Mouse (Mus musculus): ENCODE data around the gene Zfp36. TPM values are rescaled to one million over a fixed set of nuclear protein-coding genes. Genes with fewer than 3 reads are reported as not detected.
A peak's percentile ranks its signal among the peaks of the same experiment; 100 is the strongest.

Zfp36 gene
- polyA plus RNA-seq, 1 experiment from 2014 or later, result 23.5 TPM

DNA sequence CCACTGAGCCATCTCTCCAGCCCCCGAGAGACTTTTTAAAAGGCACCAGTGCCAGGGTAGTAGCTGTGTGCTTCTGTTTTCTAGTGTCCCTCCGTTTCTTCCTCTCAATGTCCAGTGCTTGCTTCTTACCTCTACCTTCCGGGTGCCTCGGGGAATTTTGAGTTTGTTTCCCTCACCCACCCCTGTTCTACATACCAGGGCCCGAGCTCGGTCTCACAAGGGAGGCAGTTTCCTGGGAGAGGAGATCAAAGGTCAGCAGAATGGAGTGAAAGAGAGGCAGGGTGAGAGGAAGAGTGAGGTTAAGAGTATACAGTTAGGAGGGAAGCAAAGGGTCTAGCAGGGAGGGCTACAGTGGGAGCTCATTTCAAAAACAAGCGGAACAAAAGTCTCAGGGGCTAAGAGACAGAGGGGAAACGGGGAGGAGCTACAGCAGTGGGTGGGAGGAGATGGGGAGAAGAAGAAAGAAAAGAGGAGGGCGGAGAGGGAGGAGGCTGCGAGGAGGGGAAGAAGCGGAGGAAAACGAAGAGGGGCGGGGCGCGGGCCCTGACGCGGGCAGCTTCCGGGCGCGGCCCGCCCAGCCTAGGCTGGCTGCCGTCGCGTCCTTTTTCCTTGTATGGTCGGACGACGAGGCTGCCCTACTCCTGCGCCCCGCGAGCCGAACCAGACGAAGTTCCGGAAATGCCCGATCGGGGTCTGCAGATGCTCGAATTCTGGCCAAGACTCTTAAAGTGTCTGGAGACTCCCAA is 4.7 kb downstream of the Zfp36 start:
- H3K9ac ChIP-seq, result peak overlapping the region; percentile 44
- H3K9me3 ChIP-seq (replicated peaks), result no peaks in the 10 kb centered on the region
- peak overlapping the region; percentile 81 for H3K4me3 ChIP-seq (replicated peaks)
- ATAC-seq (ENCODE audit: insufficient number of reproducible peaks, low FRiP score, low TSS enrichment, low read depth), result peak; percentile 60
- WGBS, result 1% methylated on average over 35 of the region's 36 CpGs
- H3K27me3 ChIP-seq, result no peaks in the 10 kb centered on the region
- peaks cover 8% of the 10 kb centered on the region; the same call in 1 of the 2 replicates for H3K36me3 ChIP-seq
- peaks cover 69% of the 10 kb centered on the region for H3K4me1 ChIP-seq
- H3K27ac ChIP-seq (replicated peaks), result peak overlapping the region; percentile 98
- H3K4me2 ChIP-seq (replicated peaks), result peak overlapping the region; percentile 87

DNA sequence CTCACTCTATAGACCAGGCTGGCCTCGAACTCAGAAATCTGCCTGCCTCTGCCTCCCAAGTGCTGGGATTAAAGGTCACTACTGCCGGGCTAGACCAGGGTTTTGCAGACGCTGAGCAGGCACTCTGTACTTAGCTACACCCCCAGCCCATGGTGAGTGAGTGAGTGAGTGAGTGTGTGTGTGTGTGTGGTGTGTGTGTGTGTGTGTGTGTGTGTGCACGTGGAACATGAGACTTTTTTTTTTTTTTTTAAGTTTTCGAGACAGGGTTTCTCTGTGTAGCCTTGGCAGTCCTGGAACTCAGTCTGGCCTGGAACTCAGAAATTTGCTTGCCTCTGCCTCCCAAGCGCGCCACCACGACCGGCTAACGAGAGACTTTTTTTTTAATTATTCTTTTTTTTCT is 5.4 kb downstream of the Zfp36 start:
- WGBS, result 67% methylated on average over 10 of the region's 10 CpGs
- Histone ChIP-seq H3K36me3 (peaks cover 13% of the 10 kb centered on the region; the same call in 1 of the 2 replicates), H3K27ac (replicated peaks) (peak overlapping the region; percentile 98), H3K4me2 (replicated peaks) (peak overlapping the region; percentile 87; the same call in 1 of the 2 replicates), H3K4me3 (replicated peaks) (no peak overlapping the region), H3K9ac (0 out of 2 replicates have a peak overlapping the region, but pooled peaks have one; percentile 42), H3K27me3 (no peaks in the 10 kb centered on the region), H3K9me3 (replicated peaks) (no peaks in the 10 kb centered on the region), H3K4me1 (peaks cover 69% of the 10 kb centered on the region)
- ATAC-seq (ENCODE audit: insufficient number of reproducible peaks, low FRiP score, low TSS enrichment, low read depth), result no peak

DNA sequence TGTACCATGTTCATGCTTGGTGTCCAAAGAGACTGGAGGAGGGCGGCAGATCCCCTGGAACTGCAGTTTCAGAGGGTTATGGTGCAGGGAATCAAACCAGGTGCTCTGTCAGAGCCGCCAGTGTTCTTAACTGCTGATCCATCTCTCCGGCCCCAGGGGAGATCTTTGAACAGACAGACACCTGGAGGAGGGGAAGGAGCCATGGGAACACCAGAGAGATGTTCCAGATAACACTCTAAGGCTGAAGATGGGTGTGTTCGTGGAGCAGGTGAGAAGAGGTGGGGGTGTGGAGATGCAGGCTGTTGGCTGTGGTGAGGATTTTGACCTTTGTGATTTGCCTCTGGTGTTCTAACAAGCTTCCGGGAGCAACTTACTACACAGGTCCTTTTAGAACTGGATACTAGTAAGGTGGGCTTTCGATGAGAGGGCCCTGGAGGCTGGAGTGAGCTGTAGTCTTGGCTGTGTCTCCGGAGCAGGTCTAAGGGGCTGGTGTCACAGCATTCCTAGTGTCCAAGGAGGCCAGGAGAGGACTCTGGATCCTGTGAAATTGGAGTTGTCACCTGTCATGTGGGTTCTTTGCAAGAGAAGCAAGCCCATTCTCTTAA is 6.1 kb downstream of the Zfp36 start:
- Histone ChIP-seq H3K9me3 (replicated peaks) (no peaks in the 10 kb centered on the region), H3K9ac (no peak overlapping the region), H3K27ac (replicated peaks) (peak overlapping the region; percentile 94), H3K36me3 (peaks cover 20% of the 10 kb centered on the region), H3K4me2 (replicated peaks) (no peak overlapping the region), H3K4me1 (peaks cover 69% of the 10 kb centered on the region), H3K4me3 (replicated peaks) (no peak overlapping the region), H3K27me3 (no peaks in the 10 kb centered on the region)
- 65% methylated on average over 7 of the region's 7 CpGs for WGBS
- no peak for ATAC-seq (ENCODE audit: insufficient number of reproducible peaks, low FRiP score, low TSS enrichment, low read depth)

DNA sequence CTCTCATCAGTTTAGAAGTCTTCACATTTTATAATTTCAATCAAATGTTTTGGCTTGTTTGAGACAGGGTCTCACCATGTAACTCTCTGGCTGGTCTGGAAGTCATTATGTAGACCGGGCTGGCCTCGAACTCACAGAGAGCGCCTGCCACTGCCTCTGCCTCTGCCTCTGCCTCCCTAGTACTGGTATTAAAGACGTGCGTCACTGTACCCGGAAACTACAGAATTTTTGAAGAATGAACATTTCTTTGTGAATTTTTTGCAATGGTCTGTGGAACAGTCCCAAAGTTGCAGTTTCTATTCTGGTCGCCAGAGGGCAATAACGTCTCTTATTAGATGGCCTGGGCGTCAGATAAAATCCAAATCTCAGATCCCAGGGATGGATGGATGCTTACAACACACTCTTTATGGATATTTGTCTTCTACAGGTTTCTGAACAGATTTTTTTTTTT is 6.9 kb downstream of the Zfp36 start:
- WGBS, result under 1% methylated on average over 9 of the region's 9 CpGs
- peak overlapping the region; percentile 49 for H3K4me2 ChIP-seq (replicated peaks)
- H3K4me1 ChIP-seq, result peaks cover 67% of the 10 kb centered on the region
- peaks cover 28% of the 10 kb centered on the region for H3K36me3 ChIP-seq
- H3K9me3 ChIP-seq (replicated peaks), result no peaks in the 10 kb centered on the region
- H3K27ac ChIP-seq (replicated peaks), result peak overlapping the region; percentile 94
- H3K4me3 ChIP-seq (replicated peaks), result peak overlapping the region; percentile 83
- ATAC-seq (ENCODE audit: insufficient number of reproducible peaks, low FRiP score, low TSS enrichment, low read depth), result peak; percentile 26
- H3K27me3 ChIP-seq, result no peaks in the 10 kb centered on the region
- no peak overlapping the region for H3K9ac ChIP-seq

DNA sequence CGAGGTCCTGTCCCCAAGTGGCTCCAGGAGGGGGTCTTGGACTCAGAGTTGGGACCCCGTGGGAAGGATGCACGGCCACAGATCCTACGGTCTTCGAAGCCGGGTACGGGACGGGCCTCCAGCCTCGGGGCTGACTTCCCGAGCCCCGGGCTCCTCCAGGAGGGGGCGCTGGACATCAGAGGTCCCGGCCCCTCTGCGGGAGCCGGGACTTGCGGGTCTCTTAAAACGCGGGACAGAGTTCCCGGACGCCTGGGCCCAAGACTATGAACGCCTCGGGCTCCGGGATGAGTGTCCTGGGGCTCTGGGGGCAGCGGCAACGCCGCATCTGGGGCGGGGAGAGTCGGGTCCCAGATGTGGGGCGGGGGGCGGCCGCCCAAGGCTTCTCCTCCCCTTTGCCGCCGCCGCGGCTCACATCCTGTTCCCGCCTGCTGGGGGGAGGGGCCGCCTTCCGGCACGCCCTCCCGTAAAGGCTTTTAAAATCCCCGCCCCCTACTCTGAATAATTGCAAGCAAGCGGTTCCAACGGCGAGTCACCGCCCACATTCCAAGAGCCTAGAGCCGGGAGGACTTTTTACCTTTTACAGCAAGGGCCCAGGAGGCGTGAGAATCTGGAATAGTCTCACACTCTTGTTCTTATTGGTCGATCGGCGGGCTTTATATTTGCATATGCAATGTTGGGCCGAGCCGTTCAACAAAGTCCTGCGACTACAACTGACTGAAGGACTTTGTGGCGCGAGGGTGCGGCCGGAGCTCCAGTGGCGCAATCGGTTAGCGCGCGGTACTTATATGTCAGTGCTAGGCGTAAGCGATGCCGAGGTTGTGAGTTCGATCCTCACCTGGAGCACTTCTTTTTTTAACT is 7.6 kb downstream of the Zfp36 start, which contains the start of gene Plekhg2:
Plekhg2 (minus strand) TSS at position 349 of the 858 bp plus-strand sequence.
- Histone ChIP-seq H3K9me3 (replicated peaks) (no peaks in the 10 kb centered on the region), H3K36me3 (peaks cover 31% of the 10 kb centered on the region), H3K4me2 (replicated peaks) (peak within 1 kb of the TSS; percentile 82), H3K4me3 (replicated peaks) (peak within 1 kb of the TSS; percentile 83), H3K4me1 (peaks cover 60% of the 10 kb centered on the region), H3K27me3 (no peaks in the 10 kb centered on the region), H3K9ac (peak within 1 kb of the TSS; percentile 82), H3K27ac (replicated peaks) (peak within 1 kb of the TSS; percentile 98)
- WGBS, result under 1% methylated on average over 66 of the region's 66 CpGs
- peak; percentile 92 for ATAC-seq (ENCODE audit: insufficient number of reproducible peaks, low FRiP score, low TSS enrichment, low read depth)

DNA sequence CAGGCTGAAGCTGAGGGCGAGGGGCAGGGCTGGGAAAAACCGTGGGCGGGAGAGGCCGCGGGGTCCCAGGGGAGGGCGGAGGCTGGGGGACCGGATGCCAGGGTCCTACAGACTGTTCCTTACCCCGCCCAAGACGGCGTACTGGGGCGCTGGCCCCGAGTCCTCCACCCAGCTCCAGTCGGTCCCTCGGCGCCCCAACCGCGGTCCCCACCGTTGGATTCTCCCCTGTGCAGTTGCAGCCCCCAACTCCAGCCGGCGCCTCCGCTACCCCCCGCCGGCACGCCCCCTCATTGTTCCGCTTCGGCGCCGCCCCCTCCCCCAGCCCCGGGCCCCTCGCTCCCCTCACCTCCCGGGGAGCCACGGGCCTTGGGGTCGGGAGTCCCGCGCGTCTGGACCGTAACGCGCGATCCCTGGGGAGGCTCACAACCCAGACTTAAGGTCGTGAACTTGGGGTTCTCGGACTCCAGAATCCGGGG is 8.5 kb downstream of the Zfp36 start:
- no peak for ATAC-seq (ENCODE audit: insufficient number of reproducible peaks, low FRiP score, low TSS enrichment, low read depth)
- under 1% methylated on average over 35 of the region's 43 CpGs for WGBS

DNA sequence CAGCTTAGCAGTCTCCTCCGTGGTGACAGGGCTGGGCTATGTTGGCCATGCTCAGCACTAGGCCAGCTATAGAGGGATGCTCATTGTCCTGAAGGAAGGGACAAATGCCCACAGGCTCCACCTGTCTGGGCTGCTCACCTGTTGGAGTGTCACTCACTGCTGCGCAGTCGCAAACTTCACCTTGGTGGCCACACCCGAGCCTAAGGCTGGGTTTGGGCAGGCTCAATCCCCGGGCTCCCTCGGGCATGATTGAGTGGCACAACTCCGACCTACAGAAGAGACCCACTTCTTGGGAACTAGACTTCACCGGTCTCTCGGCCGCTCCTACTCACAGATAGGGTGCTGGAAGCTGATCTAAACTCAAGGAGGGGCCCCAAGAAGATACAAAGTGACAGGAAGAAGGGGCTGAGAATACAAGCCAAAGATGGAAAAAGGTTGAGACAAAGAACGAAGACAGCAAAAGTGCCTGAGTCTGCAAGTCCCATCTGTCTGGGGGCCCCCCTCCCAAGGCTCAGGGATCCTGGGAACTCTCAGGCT is 9.0 kb downstream of the Zfp36 start:
- H3K9ac ChIP-seq, result peak overlapping the region; percentile 82
- H3K4me1 ChIP-seq, result peaks cover 48% of the 10 kb centered on the region
- peak overlapping the region; percentile 82 for H3K4me2 ChIP-seq (replicated peaks)
- no peaks in the 10 kb centered on the region for H3K9me3 ChIP-seq (replicated peaks)
- peaks cover 41% of the 10 kb centered on the region for H3K36me3 ChIP-seq
- H3K27ac ChIP-seq (replicated peaks), result peak overlapping the region; percentile 98
- WGBS, result 2% methylated on average over 11 of the region's 11 CpGs
- H3K27me3 ChIP-seq, result no peaks in the 10 kb centered on the region
- peak overlapping the region; percentile 83 for H3K4me3 ChIP-seq (replicated peaks)
- ATAC-seq (ENCODE audit: insufficient number of reproducible peaks, low FRiP score, low TSS enrichment, low read depth), result no peak

More for the DNA sequence above, 8.5 kb downstream of the Zfp36 start:
- peak overlapping the region; percentile 82 for H3K9ac ChIP-seq
- peak overlapping the region; percentile 98 for H3K27ac ChIP-seq (replicated peaks)
- H3K4me3 ChIP-seq (replicated peaks), result peak overlapping the region; percentile 83
- no peaks in the 10 kb centered on the region for H3K9me3 ChIP-seq (replicated peaks)
- H3K36me3 ChIP-seq, result peaks cover 36% of the 10 kb centered on the region
- H3K4me2 ChIP-seq (replicated peaks), result peak overlapping the region; percentile 82
- H3K27me3 ChIP-seq, result no peaks in the 10 kb centered on the region
- peaks cover 53% of the 10 kb centered on the region for H3K4me1 ChIP-seq

DNA sequence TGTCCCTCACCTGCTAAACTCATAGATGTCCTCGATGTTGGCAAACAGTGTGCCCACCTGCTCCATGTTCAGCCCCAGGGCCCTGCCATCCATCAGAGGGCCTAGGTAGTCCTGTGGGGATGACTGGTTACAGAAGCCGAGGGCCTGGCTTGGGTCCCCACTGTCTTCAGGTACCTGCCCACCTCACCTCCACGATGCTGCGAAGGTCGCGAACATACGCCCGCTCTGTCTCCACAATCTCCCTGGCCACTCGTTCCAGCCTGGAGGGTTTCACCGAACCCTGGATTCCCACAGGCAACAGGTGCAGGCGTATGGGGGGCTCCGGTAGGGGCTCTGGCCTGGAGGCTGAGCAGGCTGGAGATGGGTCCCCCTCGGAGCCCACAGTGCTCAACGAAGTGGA is 10.0 kb downstream of the Zfp36 start:
- 0 out of 2 replicates have a peak overlapping the region, but pooled peaks have one; percentile 4 for H3K9ac ChIP-seq
- peak overlapping the region; percentile 83 for H3K4me3 ChIP-seq (replicated peaks)
- H3K4me1 ChIP-seq, result peaks cover 43% of the 10 kb centered on the region
- no peaks in the 10 kb centered on the region for H3K27me3 ChIP-seq
- WGBS, result 88% methylated on average over 14 of the region's 14 CpGs
- ATAC-seq (ENCODE audit: insufficient number of reproducible peaks, low FRiP score, low TSS enrichment, low read depth), result no peak
- no peaks in the 10 kb centered on the region for H3K9me3 ChIP-seq (replicated peaks)
- peaks cover 51% of the 10 kb centered on the region for H3K36me3 ChIP-seq
- peak overlapping the region; percentile 82 for H3K4me2 ChIP-seq (replicated peaks)
- no peak overlapping the region for H3K27ac ChIP-seq (replicated peaks)

DNA sequence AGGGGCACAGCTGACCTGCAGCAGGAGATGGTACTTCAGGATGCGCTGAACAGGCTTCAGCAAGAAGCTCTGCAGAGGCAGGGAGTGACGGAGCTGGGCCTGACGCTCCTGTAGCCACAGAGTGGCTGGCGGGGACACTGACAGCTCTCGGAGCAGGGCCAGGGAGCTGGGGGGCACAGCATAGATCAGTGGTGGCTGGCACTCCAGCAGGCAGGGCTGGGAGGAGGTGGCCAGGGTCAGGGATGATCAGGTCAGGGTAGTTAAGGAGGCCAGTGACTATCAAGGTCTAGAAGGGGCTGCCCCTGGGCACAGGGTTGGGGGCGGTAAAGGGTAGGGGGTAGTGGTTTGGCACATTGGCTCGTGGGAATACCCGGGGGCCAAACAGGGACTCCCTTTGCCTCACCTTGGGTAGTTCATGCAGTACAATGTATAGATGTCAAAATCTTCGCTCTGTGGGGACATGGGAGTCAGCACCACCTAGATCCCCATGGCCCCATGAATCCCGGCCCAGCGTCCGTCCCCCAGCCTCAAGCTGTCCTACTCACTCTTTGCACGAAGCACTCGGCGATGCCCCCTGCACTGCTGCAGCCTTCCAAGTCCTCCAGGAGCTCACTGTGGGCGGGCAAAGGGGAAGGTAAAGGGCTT is 11.7 kb downstream of the Zfp36 start:
- 92% methylated on average over 16 of the region's 16 CpGs for WGBS
- H3K27ac ChIP-seq (replicated peaks), result no peak overlapping the region
- H3K4me3 ChIP-seq (replicated peaks), result no peak overlapping the region
- peaks cover 68% of the 10 kb centered on the region for H3K36me3 ChIP-seq
- no peaks in the 10 kb centered on the region for H3K9me3 ChIP-seq (replicated peaks)
- no peaks in the 10 kb centered on the region for H3K27me3 ChIP-seq
- no peak overlapping the region for H3K9ac ChIP-seq
- no peak for ATAC-seq (ENCODE audit: insufficient number of reproducible peaks, low FRiP score, low TSS enrichment, low read depth)
- peaks cover 28% of the 10 kb centered on the region for H3K4me1 ChIP-seq
- no peak overlapping the region for H3K4me2 ChIP-seq (replicated peaks)

DNA sequence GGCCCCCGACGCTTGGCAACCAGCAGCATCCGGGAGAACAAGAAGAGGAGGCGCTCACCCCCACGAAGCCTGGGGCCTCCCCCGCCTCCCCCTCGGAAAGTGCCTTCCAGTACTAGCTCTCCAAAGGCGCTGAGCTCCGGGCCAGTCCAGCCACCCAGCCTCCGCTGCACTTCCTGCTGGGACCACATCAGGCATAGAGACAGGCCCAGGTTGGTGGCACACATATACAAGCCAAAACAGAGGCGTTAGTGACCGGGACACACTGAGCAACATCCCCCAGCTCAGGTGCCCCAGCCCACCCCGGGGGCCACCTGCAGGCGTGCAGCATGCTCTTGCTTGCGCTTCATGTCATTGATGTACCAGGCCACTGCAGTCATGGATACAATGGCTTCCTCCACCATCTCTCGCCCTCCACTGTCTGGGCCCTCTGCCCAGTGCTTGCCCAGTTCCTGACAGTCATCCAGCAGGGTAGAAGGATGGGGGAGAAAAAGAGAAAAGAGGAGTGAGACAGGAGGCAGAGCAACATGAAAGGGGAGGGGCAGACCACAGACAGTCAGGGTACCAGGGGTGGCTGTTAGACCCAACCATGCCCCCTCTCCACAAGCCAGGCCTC is 12.3 kb downstream of the Zfp36 start:
- Histone ChIP-seq H3K9ac (no peak overlapping the region), H3K27me3 (no peaks in the 10 kb centered on the region), H3K36me3 (peaks cover 72% of the 10 kb centered on the region), H3K27ac (replicated peaks) (no peak overlapping the region), H3K4me1 (peaks cover 28% of the 10 kb centered on the region), H3K9me3 (replicated peaks) (no peaks in the 10 kb centered on the region), H3K4me3 (replicated peaks) (no peak overlapping the region), H3K4me2 (replicated peaks) (no peak overlapping the region)
- ATAC-seq (ENCODE audit: insufficient number of reproducible peaks, low FRiP score, low TSS enrichment, low read depth), result no peak
- WGBS, result 92% methylated on average over 16 of the region's 16 CpGs
